Mouse (Mus musculus) erythroid progenitor cell, adult 5-6 weeks (primary cell): ENCODE measurements around the gene Gucy2e. TPM values are rescaled to one million over a fixed set of nuclear protein-coding genes. Genes with fewer than 3 reads are reported as not detected.

Experiments
- ATAC-seq: replicated peaks from 2 replicates; pipeline ENCODE4 v1.8.0; 2016; ENCODE audit warnings: moderate number of reproducible peaks, mild to moderate bottlenecking, moderate TSS enrichment, inconsistent platforms; ENCODE audit not compliant: poor library complexity, low FRiP score, severe bottlenecking
- total RNA-seq, 2 experiments: library from RNA; stranded (forward) in 1 of 2; stranded (reverse) in 1 of 2; fragments of 150-400 nt in 1 of 2; fragments of 186-747, 209-891 nt in 1 of 2; gene quantifications; 2 replicates each; pipeline versions ENCODE4 v1.2.3 to v1.2.4; 2015 to 2017; ENCODE audit warnings: low replicate concordance in 2 of 2

Gucy2e gene
- total RNA-seq, 2 experiments from 2014 or later = not detected

GRCm38 (mm10) chr11:69244911-69245310 is 8.1 kb upstream of the Gucy2e start:
- no peak for ATAC-seq

DNA sequence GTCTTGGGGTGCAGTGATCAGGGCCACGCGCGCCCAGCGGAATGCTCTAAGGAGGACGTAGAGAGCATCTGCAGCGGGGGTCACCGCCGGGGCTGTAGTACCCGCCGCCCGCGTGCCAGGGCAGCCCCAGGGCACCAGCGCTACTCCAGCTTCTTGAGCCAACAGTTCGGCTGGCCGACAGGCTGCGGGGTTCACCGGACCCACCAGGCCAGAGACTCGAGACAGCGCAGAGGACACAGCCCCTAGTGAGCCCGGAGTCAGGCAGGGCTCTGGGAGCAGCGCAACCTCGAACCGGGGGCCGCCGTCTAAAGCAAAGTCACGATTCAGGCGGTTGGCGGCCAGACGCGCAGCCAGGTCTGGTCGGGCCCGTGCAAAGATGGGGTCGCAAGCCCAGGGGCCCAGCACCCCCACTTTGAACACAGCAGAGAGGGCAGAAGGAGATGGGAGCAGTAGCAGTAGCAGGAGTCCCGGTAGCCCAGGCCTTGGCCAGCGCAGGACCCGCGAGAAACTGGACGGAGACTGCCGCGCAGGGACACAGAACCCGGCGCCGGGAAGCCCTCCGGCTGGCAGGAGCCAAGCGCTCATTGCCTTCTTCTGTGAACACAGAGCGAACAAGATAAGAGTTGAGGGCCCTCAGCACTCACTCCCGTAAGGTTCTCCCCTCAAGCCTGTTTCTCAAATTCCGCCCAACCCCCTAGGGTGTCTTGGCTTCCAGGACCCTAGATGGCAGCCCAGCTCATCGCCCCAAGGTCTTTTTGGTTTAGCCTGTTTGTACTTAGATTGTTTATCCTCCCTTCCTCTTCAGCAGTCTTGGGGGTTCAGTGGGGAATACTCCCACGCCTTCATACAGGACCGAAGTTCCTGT is 543 bp downstream of the Gucy2e start:
- ATAC-seq = no peak

GRCm38 (mm10) chr11:69235285-69236060 is 1.4 kb downstream of the Gucy2e start:
- ATAC-seq = peak; percentile 89

DNA sequence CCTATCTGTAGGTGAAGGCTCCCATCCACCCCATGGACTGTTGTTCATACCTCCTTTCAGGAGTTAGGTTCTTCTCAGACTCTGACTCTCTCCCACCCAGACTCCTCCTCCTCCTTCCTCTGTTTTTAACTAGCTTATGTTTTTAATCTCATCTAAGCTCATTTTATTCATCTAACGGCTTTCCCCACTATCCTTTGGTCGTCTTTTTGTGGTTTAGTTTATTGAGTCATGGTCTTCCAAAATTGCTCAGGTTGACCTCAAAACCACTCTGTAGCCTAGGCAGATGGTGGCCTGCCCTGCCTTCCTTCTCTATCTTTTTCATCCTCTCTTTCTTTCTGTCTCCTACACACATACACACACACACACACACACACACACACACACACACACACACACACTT is 3.7 kb downstream of the Gucy2e start:
- no peak for ATAC-seq

DNA sequence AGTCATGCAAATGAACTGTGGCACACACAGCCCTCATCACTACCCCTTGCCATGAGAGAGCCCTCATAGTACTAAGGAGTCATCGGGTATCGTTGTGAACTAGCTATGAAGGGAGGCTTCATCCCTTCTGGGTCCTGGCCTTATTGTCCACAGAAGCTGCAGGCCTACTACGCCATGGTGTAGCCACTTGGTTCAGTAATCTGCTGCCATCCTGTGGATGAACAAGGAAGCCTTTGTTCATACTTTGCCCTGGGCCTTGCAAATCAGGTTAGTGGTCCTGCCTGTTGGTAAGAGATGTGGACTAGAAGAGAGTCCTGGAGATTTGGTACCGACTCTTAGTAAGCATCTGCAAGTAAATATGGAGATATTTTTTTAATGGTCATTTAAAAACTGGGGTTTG is 6.4 kb downstream of the Gucy2e start:
- no peak for ATAC-seq

DNA sequence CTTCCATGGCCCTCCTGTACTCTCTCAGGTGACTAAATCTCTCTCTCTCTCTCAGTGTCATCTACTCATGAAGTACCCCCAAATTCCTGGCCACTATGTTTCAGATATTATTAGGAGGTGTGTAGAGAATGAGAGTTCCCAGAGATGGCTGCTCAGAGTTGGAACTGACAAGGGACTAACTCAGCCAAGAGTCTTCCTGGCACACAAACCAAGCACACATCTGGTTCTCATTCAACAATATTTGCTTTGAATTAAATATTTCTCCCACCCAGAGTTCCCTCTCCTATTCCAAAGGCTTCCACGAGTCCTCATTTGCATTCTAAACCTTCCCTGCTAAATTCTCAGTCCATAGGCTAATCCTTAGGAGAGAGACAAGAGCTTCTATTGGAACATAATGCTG is 11.1 kb downstream of the Gucy2e start:
- no peak for ATAC-seq

GRCm38 (mm10) chr11:69223101-69223500 is 13.7 kb downstream of the Gucy2e start:
- ATAC-seq = no peak

DNA sequence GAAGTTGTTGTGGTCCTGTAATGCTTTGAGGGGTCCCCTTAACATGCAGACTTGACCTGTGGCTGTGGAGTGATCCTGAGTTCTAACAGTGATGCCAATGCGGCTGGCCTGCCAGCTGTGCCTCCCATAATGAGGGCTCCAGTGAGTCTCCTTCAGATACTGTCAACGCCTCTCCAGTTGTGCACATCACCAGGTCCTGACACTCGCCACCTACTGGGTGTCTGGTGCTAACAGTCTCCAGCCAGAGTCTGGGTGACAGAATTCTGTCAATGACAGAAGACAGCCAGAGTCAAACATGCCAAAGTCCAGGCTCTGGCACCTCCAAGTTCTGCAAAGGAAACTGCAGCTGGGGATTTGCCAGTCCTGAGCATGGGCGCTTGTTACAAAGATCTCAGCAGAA is 15.8 kb downstream of the Gucy2e start:
- no peak for ATAC-seq

GRCm38 (mm10) chr11:69218661-69219060 is 18.2 kb downstream of the Gucy2e start:
- no peak for ATAC-seq

- no peak for ATAC-seq
Measured at GRCm38 (mm10) chr11:69217411-69217810, 19.4 kb downstream of the Gucy2e start.

- no peak for ATAC-seq
Measured at GRCm38 (mm10) chr11:69211431-69211830, 25.4 kb downstream of the Gucy2e start.

DNA sequence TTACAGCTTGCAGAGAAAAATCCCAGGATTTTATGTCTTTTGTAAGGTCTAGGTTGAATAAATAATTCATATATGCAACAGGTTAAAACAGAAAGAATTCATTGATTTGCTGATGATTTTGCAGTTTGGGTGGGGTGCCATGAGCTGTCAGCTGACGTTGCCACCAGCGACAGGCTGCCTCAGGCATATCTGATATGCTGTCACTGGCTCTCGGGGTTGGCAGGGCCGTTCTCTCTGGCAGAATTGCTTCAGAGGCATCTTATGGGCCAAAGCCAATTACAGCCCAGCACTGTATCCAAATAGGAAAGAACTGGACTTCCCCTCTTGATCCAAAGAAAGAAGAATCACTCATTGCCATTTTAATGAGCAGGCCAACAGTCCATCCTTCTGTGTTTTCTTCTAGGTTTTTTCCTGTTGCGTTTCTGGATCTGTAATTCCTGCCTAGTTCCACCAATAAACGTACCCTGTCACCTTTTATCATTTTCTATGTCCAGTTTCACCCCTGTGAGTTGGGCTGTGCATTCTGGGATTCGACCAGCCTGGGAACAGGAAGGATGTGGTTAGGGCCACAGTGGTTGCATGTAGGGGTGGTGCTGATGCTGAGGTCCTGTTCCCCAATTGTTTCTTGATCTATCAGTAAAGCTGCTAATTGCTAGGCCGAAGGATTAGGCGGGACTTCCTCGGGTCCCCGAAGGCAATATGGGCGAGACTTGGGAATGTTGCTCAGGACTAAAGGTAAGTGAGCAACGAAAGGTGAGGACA is 34.2 kb downstream of the Gucy2e start:
- no peak for ATAC-seq

DNA sequence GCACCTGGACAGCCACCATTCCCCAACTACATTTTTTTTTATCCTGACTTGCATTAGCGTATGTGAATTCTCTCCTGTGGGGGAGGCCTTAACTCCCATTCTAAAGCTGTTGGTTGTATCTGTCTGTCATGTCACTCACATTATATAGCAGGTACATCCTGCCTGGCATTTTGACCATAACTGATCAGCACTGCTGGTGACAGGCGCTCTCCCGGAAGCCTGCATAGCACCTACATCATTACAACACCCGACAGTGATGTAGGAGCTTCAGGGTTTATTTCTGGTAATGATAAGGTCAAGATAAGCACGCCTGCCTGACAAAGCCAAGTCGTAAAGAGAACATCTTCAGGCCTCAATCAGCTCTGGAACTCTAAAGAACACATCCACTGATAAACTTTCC is 36.6 kb downstream of the Gucy2e start:
- ATAC-seq = no peak

DNA sequence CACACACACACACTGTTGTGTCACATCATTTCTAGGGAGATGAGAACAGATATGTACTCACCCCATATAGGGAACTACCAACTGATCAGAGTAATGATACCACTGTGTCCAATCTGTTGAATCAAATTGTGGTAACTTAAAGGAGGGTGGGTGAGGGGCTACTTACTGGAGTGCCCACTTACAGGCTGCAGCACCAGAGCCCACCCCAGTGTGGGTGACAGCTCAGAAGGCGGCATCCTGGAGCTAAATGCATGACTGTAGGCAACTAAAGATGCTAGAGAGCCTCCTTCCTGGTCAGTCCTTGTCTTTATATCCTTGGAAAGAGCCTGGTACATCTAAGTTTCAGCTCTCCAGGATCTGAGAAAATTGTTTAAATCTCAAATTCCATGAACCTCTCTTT is 37.6 kb downstream of the Gucy2e start:
- ATAC-seq = no peak

DNA sequence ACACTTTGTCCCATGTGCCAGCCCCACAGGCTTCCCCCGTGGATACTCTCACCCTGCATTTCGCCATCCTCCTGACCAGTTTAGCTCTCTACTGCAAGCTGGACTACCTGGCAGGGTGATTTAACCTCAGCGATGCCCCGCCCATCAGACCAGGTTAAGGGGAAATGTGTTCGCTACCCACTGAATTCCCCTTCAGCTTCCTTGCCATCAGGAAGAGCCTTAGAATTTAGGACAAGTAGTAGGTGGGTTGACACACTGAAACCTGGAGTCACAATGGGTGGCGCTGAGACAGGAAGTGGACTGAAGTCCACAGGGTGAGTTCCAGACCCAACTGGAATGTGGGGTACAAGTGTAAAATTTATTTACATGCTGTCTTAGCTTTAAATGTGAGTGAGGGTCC is 39.1 kb downstream of the Gucy2e start, which contains the start of gene Alox8:
Gene Alox8 (minus strand): TSS at position 101 of the 400 bp plus-strand sequence.
- no peak for ATAC-seq

DNA sequence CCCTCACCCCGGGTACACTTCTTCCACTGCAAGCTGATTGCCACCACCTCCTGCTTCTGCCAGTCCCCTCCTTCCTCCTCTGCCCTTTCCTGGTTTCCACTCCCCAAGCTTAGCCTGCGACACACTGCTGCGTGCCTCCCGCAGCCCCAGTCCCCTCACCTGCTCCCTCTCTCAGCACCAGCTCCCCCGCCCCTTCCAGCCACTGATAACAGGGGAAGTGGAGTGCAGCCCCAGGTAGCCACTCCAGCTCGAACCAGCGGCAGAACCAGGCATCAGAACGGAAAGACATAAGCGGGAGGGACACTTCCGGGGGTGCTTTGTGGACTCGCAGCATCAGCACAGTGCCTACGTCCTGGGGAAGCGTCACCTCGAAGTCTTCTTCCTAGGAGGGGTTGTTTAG is 39.6 kb downstream of the Gucy2e start:
- ATAC-seq = no peak

DNA sequence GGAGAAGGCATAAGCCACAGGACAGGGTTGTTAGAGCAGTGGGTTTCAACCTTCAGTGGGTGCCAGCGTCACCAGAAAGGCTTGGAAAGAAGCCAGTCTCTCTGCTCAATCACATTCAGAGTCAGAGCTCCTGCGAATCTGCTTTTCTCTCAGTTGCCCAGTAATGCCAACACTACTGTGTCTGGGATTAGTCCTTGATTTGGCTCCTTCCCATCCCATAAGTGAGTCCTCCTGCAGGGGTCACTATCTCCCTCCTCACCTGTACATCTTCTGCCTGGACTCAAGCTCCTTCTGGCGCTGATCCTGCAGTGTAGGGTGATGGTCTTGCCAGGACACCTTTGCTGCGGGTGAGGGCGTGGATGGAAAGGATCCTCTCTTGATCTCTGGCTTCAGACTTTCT is 40.1 kb downstream of the Gucy2e start:
- ATAC-seq = no peak

DNA sequence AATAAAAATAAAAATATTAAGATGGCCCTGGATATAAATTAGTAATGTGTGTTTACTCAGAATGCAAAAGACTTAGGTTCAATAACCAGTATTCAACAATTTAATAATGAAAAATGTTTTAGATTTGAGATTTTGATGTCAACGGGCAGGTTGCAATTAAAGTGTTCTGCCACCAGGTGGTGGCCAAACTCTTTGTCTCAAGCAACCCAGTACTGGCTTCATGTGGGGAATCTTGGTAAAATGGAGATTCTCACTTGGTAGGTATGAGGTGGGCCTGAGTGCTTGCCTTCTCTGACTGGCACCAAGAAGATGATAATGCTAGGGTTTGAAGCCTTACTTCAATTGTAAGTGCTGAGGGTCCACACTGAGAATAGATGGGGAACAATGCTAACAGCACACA is 44.0 kb downstream of the Gucy2e start:
- ATAC-seq = no peak

DNA sequence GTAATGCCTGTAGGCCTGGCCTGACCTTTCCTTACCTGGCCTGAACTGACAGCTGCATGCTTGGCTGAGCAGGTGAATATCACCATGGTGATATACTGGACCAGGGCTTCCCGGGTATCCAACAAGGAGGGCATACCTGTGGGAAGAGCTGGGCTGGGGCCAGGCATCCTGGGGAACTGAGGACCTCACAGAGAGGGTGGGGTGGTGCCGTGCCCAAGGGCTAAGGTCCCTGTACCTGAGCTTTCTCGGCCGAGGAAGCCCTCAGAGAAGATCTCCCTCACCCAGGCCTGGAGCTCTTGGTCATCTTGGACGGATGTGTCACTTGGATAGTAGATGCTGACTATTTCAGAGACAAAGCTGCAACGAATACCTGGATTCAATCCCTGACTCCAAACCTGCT is 50.9 kb downstream of the Gucy2e start:
- no peak for ATAC-seq

- ATAC-seq = no peak
Measured at GRCm38 (mm10) chr11:69185031-69185430, 51.8 kb downstream of the Gucy2e start.
